Mouse (Mus musculus) kidney, adult 2 months (tissue): ENCODE data around the gene Tmigd3.

Experiments
- CTCF ChIP-seq: fragments of 200-500 bp; conservative IDR thresholded peaks from 2 replicates; pipeline ENCODE4 v1.5.1; 2011; ENCODE audit warnings: low read depth, mild to moderate bottlenecking, control low read depth, low read length, moderate library complexity, mixed read lengths; ENCODE audit not compliant: insufficient read depth, insufficient read length
- POLR2A ChIP-seq: fragments of 200-500 bp; IDR thresholded peaks from one replicate; pipeline ENCODE4 v1.6.1; 2011; ENCODE audit warnings: low read depth, low read length, control low read depth

- TF ChIP-seq CTCF (no peak), POLR2A (no peak)
Observed at GRCm38 (mm10) chr3:105853781-105854180, 16.9 kb upstream of the Tmigd3 start.
